Mouse (Mus musculus): ENCODE results near the gene Zfp263. TPM values are rescaled to one million over a fixed set of nuclear protein-coding genes. Genes with fewer than 3 reads are reported as not detected.
A peak's percentile ranks its signal among the peaks of the same experiment; 100 is the strongest.

The Zfp263 gene
- 10 to 100 TPM; 19.0 to 21.0 (median 20.6) TPM for total RNA-seq (2022)

DNA sequence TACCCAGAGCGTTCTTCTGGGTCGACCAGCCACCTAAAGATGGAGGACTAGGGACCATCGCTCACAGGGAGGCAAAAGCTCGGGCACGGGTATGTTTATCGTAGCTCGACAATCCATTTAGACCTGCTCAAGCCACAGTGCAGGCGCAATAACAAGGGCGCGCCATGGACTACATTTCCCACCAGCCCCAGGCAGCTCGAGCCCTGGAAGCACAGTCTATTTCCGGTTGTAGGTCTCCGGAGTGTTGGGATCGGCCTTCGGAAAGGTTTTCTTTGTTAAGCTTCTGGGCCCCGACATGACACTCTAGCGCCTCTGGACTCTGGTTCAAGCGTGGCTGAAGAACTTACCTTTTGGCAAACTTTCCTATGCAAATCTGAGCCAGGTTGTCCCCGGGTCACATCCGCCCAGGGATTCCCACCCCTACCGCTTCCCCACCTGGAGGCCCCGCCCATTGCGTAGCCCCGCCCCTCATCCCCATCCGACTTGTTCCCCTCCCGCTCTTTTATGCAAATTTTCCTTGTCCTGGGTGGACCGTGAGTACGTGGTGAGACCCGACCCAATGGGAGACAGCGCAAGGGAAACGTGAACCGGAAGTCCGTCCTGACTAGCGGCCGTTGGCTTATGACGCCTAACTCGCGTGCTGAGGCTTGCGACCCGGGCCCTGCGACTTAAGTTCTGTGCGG is at the start of gene Zfp263:
Gene Zfp263, plus strand, starts transcription at position 591 of the 683 bp plus-strand sequence.
- DNase-seq (ENCODE audit: low spot score in 2 of 2), result peak; percentile 93 to 95

DNA sequence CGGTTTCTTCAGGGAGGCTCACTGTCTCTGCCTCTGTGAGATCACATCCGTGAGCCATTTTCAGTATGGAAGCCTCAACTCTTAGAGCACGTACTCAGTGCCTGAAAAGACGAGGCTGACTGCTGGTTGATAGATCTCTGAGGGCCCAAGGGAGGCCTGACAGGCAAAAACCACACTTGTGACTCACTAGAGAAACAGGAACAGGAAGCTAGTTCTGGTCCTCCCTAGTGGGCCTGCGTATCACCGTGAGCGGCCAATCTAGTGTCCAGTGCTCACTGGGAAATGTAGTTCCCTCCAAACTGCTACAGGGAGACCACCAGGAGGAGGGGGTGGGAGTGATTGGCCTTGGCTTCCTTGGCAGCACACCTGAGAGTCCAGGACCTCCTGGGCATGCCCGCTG is 44.6 kb upstream of the Zfp263 start:
- no peak for DNase-seq (ENCODE audit: low spot score in 2 of 2)

DNA sequence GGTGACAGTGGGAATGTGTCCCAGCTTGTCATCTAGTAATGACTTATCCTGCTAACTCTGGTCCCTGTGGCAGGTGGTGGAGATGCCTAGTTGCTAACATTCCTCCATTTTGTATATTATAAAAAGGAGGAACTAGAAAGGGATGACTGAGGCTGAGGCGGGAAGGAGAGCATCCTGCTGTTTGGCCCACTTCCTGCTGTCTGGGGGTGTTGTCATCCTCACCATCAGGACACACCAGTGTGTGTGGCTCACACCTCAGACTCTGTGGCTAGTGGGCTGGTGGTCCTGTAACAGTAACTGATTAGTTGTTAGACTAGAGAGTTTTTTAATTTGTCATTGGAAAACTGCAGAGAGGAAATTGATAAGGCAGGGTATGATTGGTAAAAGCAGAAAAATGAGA is 43.0 kb upstream of the Zfp263 start:
- no peak for DNase-seq (ENCODE audit: low spot score in 2 of 2)

DNA sequence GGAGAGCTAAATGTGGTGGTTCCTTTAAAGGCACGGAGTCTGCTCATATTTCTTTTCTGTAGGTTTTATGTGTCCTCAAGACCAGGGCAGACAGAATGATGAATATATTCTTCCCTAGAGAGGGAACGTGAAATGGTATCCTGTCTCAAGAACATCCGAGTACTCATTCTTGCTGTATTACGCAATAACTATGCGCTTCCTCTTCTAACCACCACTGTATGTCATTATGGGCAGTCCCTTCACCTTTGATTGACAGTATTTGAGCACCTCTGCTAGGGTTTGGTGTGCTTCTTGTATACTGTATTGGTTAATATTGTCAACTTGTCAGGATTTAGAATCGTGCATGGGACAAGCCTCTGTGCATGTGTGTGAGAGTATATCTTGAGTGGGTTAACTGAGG is 37.2 kb upstream of the Zfp263 start:
- no peak for DNase-seq (ENCODE audit: low spot score in 2 of 2)

DNA sequence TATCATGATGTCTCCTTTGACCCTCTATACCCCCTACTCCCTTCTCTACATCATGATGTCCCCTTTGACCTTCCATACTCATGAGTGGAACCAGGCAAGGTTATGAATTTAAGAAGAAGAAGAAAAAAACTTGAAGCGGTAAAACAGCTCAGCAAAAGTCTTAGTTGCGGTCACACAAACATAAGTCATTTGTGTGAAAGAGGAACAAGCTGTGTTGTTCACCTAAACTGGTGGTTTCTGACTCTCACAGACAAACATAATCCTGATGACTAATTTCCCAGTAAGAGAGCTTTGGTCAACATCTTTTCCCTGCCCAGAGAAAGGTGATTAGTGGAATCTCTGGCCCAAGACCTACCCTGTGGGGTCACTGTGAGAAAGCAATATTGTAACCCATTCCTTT is 29.2 kb upstream of the Zfp263 start:
- DNase-seq (ENCODE audit: low spot score in 2 of 2), result no peak

DNA sequence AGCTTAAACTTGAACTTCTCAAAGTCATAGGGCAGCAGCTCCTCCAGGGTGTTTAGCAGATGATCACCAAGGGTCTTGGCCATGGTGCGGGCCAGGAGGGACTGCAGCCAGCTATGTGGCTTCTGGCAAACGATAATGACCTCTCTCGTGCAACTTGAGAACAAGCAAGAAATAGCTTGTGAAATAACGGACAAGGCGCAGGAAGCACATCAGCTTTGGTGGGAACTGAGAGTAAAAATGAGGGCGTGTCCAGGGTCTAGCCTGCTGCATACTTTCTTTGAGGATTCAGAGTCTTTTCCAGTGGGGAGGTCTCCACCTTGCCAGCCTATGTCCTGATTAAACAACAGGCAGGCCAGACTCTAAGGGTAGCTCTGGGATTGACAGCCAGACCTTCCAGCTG is 25.9 kb upstream of the Zfp263 start, which contains the start of gene Mefv:
Gene Mefv, minus strand, starts transcription at position 118 of the 400 bp plus-strand sequence.
- no peak for DNase-seq (ENCODE audit: low spot score in 2 of 2)

DNA sequence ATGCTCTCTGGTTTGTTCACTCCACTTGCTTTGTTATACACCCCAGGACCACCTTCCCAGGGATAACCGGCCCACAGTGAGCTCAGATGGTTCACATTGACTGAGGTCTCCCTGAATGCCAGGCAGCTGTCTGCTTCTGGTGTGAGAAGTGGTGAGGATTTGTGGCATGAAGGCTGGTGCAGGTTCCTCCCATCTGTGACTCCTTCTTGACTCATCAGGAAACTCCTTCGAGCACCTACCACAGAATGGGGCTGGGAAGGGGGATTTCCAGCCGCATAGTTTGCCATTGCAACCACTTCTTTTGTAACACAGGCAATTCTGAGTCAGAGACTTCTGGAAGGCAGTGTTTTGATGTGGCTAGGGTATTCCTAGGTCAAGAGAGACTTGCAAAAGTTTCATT is 20.7 kb upstream of the Zfp263 start:
- DNase-seq (ENCODE audit: low spot score in 2 of 2), result no peak

DNA sequence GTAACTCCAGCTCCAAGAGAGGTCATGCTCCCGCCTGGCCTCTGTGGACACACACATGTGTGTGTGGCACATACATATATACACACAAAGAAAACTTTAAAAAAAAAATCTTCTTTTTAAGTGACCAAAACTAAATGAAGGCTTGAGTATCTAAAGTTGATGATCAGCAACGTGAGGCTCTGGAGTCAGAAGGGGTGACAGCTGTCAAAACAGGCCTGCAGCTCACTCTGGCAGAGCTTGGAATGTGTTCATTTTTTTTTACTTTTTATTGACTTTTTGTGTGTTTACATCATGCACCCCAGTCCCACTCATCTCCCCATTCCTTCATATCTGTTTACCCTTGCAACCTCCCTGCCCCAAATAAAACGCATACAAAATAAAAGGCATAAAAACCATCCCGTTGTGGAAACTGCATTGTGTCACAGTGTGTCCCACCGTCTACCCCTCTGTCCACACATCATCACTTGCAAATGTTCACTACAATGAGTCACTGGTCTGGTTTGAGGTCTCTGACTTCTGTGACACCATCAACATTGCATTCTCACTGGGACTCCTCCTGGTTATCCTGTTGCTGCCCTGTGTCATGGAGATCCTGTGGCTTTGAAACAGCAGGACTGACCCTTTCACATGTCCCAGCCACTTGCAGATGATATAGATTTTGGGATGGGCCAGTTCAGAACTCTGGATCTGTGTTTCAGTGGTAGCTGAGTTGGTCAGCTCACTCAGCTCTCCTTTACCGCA is 15.7 kb upstream of the Zfp263 start:
- no peak for DNase-seq (ENCODE audit: low spot score in 2 of 2)

DNA sequence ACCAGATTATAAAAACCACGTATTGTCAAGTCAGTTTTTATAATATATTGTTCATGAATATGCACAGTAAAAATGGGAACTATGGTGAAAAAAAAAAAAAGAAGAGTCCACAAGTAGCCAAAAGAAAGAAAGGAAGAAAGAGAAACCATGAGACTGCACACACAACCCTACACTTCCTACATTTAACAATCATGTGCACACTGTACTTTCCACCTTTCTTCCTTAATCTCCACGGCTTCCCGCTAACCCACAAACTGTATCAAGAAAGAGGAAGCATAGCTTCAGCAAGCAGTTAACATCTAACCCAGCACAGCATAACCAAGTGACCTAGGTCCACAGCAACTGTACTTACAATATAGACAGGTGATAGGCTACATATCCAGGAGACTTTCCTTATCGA is 11.3 kb upstream of the Zfp263 start:
- no peak for DNase-seq (ENCODE audit: low spot score in 2 of 2)

DNA sequence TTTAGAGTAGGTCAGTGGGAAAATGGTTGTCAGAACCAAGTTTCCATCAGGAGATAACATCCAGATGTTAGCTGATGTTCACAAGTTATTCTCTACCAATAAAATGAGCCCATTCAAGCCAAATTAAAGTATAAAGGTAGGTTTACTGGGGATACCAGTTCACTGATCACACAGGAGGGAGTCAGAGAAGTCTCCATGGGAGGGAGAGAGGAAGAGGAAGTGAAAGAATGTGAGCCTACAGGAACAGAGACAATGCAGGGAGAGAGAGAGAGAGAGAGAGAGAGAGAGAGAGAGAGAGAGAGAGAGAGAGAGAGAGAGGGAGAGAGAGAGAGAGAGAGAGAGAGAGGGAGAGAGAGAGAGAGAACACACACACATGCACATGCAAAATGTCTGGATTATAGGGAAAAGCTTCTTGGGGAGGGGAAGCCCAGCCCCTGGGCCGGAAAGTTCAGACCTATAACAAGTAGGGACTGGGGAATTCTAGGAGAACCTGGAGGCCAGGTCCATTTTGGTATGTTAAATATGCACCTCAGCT is 10.6 kb upstream of the Zfp263 start:
- no peak for DNase-seq (ENCODE audit: low spot score in 2 of 2)

DNA sequence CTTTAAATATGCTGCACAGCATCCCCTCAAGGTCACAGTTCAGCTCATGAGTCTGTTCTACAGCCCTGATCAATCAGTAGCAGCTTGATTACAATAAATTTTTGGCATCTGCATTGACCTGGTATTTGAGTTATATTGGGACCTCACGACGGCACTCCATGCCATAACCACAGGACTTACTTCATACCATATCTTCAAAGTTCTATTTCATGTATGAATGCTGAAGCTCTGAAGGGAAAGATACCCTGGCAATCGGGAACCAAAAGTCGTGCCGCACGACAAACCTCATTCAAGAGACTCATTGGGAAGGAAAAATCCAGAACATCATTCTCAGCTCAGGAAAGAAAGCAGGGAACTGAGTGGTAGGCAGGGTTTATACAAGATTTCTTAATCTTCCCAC is 1.4 kb upstream of the Zfp263 start:
- DNase-seq (ENCODE audit: low spot score in 2 of 2), result no peak

DNA sequence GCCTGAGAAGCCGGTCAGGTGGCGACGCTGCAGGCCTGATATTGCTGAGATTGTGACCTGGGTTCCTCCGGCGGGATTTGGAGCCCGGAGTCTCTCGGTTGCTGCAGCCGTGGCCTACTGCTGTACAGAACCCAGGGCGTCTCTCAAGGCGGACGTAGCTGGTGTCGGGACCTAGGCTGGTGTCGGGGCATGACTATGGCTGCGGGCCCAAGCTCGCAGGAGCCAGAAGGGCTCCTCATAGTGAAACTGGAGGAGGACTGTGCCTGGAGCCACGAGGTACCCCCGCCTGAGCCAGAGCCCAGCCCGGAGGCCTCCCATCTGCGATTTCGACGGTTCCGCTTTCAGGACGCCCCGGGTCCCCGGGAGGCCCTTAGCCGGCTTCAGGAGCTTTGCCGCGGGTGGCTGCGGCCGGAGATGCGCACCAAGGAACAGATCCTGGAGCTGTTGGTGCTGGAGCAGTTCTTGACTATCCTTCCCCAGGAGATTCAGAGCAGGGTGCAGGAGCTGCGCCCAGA is 350 bp downstream of the Zfp263 start:
- no peak for DNase-seq (ENCODE audit: low spot score in 2 of 2)

DNA sequence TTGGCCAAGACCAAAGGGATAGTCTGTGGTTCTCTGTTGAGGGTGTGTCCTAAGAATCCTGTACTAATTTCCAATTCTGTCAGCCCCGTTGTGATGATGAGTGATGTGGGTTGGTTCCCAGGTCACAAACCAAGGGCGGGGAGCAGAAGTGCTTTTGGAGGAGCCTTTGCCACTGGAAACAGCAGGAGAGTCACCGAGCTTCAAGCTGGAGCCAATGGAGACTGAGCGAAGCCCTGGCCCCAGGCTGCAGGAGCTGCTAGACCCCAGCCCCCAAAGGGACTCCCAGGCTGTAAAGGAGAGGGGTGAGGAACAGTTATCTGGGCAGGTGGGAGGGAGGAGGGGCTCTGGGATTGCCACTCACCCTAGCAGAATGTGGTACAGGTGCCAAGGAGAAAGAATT is 1.8 kb downstream of the Zfp263 start:
- no peak for DNase-seq (ENCODE audit: low spot score in 2 of 2)

DNA sequence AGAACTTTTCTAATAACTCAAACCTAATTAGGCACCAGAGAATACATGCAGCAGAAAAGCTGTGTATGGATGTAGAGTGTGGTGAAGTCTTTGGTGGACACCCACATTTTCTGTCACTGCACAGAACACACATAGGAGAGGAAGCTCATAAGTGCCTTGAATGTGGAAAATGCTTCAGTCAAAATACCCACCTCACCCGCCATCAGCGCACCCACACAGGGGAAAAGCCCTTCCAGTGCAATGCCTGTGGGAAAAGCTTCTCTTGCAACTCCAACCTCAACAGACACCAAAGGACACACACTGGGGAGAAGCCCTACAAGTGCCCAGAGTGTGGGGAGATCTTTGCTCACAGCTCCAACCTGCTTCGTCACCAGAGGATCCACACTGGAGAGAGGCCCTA is 5.1 kb downstream of the Zfp263 start:
- no peak for DNase-seq (ENCODE audit: low spot score in 2 of 2)

DNA sequence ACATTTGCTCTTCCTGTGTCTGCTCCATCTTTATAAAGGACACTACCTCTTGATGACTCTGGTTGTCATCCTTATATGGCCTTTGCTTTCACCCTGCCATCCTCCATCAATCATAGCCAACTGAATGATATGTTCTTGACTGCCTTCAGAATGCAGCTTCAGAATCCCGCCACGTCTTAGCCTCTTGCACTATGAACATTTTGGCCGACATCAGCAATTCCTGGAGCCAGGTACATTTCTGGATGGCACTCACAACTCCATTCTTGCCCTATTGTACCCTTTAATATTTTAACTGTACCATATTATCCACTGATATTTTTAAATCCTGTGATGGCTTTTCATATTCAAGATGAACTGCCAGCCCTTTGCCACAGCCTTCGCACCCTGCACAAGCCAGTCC is 27.7 kb downstream of the Zfp263 start:
- no peak for DNase-seq (ENCODE audit: low spot score in 2 of 2)

DNA sequence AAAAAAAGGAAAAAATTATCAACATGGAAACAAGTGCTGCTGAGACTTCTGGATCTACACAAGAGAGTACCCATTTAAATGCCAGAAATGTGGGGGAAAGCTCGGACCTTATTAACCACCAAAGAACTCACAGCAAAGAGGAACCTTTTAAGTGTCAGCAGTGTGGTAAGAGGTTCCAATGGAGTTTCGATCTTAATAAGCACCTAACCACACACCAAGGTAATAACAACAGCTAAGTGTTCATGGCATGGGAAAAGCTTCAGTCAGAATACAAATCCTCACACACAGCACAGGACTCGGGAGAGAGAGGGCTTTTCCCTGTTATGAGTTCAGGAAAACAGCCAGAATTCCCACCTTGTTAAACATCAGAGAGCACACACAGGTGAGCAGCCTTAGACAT is 32.5 kb downstream of the Zfp263 start:
- DNase-seq (ENCODE audit: low spot score in 2 of 2), result no peak

DNA sequence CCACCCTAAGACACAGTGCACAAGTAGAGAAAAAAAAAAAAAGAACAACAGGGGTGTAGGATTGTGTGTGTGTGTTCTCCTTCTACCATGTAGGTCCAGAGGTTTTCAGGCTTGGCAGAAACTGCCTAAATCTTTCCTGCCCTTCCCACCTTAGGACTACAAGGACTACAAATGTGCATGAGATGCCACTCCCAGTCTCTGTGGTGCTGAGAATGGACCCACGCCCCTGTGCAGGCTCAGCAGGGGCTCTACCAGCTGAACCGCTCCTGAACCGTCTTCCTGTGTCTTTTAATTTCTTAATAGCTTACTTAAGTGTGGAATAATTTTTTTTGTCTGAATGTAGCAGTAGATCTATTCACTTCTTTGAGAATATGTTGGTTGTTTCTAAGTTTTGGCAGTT is 34.1 kb downstream of the Zfp263 start:
- no peak for DNase-seq (ENCODE audit: low spot score in 2 of 2)

DNA sequence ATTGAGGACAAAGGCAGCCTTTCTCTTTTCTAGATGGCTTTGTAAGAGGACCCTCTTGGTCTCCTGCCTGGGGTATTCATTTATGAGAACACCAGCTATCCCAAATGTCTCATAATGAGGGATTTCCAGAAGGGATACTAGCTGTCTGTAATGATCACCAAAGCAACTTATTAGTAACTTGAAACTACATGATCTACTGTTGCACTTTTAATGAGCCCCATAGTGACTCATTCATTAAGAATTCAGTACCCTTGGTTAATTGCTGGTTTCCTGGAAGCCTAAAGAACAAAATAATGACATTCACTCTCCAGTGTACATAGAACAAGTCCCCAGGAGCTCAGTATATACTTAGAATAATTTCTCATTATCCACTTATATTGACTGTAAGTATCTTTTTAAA is 37.3 kb downstream of the Zfp263 start:
- no peak for DNase-seq (ENCODE audit: low spot score in 2 of 2)

DNA sequence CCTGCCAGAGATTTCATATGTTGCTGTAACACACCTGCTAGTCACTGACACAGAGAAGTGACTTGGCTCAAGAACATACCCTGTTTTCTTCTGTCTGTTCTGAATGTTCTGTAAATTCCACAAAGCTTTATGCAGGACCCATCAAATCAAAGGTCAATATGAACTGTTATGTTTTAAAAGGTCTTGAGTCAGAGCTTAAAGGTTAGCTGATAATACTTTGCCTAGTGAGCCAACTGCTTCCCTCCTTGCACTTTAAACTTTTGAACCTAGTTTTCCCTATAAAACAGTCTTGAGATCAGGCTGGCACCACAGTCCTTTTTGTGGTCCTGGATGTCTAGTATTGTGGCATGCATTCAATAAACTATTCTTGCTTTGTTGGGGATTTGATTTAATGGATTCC is 44.5 kb downstream of the Zfp263 start:
- DNase-seq (ENCODE audit: low spot score in 2 of 2), result no peak
